Mouse (Mus musculus) liver, embryonic 14.5 days (tissue): ENCODE data around the gene Stau1. TPM values are rescaled to one million over a fixed set of nuclear protein-coding genes. Genes with fewer than 3 reads are reported as not detected.

Source experiments
- ATAC-seq: fragments of 200-750 bp; cut with Nextera tagmentation; 2 replicates; pipeline ENCODE4 v1.8.0; 2017; ENCODE audit warnings: moderate number of reproducible peaks, mild to moderate bottlenecking, moderate library complexity; ENCODE audit not compliant: insufficient read depth
- DNase-seq, 3 experiments: peaks; one replicate each; pipeline ENCODE4 v3.0.0-alpha.2; 2012 to 2013; ENCODE audit warnings: low read depth in 3 of 3, low spot score in 3 of 3
- H3K27ac ChIP-seq: fragments of 300-500 bp; sonication (generic); 2 replicates; pipeline ENCODE4 v1.5.1; 2014; ENCODE audit warnings: moderate library complexity, mild to moderate bottlenecking, control low read depth, inconsistent platforms
- H3K27me3 ChIP-seq: fragments of 300-500 bp; sonication (generic); 2 replicates; pipeline ENCODE4 v1.6.1; 2014; ENCODE audit warnings: mild to moderate bottlenecking, low read length, moderate library complexity; ENCODE audit not compliant: control insufficient read depth, insufficient read depth
- H3K36me3 ChIP-seq: fragments of 300-500 bp; sonication (generic); replicated peaks from 2 replicates; pipeline ENCODE4 v1.6.1; 2014; ENCODE audit warnings: low read depth; ENCODE audit not compliant: control insufficient read depth, insufficient read depth
- H3K4me1 ChIP-seq, 2 experiments: fragments of 200-500 bp in 1 of 2; fragments of 300-500 bp in 1 of 2; sonication (generic) in 1 of 2; replicated peaks; 2 replicates each; pipeline ENCODE4 v1.6.1; 2012 to 2014; ENCODE audit warnings: antibody characterized with exemption in 1 of 2, inconsistent platforms in 1 of 2, low read length in 1 of 2; ENCODE audit not compliant: control insufficient read depth in 2 of 2, insufficient read depth in 2 of 2
- H3K4me2 ChIP-seq: fragments of 300-500 bp; sonication (generic); 2 replicates; pipeline ENCODE4 v1.6.1; 2014; ENCODE audit warnings: low read depth, mild to moderate bottlenecking, control low read depth, moderate library complexity
- H3K4me3 ChIP-seq, 2 experiments: fragments of 200-500 bp in 1 of 2; fragments of 300-500 bp in 1 of 2; sonication (generic) in 1 of 2; 2 replicates each; pipeline ENCODE4 v1.5.1; 2012 to 2014; ENCODE audit warnings: low read depth in 2 of 2, low read length in 2 of 2, mild to moderate bottlenecking in 2 of 2, control low read depth in 1 of 2, inconsistent platforms in 1 of 2, moderate library complexity in 1 of 2; ENCODE audit not compliant: insufficient read depth in 1 of 2
- H3K9ac ChIP-seq: fragments of 300-500 bp; sonication (generic); replicated peaks from 2 replicates; pipeline ENCODE4 v1.6.1; 2014; ENCODE audit warnings: mild to moderate bottlenecking, control low read depth, moderate library complexity
- H3K9me3 ChIP-seq: fragments of 300-500 bp; sonication (generic); 2 replicates; pipeline ENCODE4 v1.6.1; 2016; ENCODE audit warnings: low read length, mixed read lengths; ENCODE audit not compliant: control insufficient read depth
- CTCF ChIP-seq: IDR thresholded peaks from 2 replicates; pipeline ENCODE4 v1.5.1; 2016; ENCODE audit warnings: antibody characterized with exemption, low read depth, control low read depth
- EP300 ChIP-seq: IDR thresholded peaks from 2 replicates; pipeline ENCODE4 v1.6.1; 2016; ENCODE audit warnings: antibody characterized with exemption, low read depth
- WGBS: fragments of 180-500 bp; shearing (Covaris S2); extraction: QIAGEN DNeasy Blood & Tissue Kit; methylation state at CpG from one replicate; pipeline ENCODE4 v1.1.7; 2014; ENCODE audit not compliant: insufficient replicate concordance; 5-methylcytosine and 5-hydroxymethylcytosine counted together
- polyA plus RNA-seq, 2 experiments: library from polyadenylated mRNA; depleted of rRNA in 1 of 2; stranded (reverse) in 1 of 2; unstranded in 1 of 2; fragments of >200 nt; fragmentation: Nextera tagmentation in 1 of 2; extraction: Ambion mirVana in 1 of 2; gene quantifications; 2 replicates each; pipeline versions ENCODE4 v1.2.1 to v1.2.3; 2012 to 2014

Stau1 gene
- polyA plus RNA-seq, 2 experiments = 11.4 to 15.6 TPM

GRCm38 (mm10) chr2:166900792-166901505, 95.2 kb downstream of the Stau1 start:
- DNase-seq = no peak
- H3K4me2 ChIP-seq = no peak overlapping the region
- H3K36me3 ChIP-seq = no peaks in the 10 kb centered on the region
- no peak overlapping the region for H3K4me3 ChIP-seq
- no peak overlapping the region for H3K9ac ChIP-seq
- WGBS = 80% methylated on average over 8 of the region's 8 CpGs
- TF ChIP-seq CTCF = no peak
- TF ChIP-seq EP300 = no peak
- no peaks in the 10 kb centered on the region for H3K9me3 ChIP-seq
- H3K27ac ChIP-seq = no peak overlapping the region
- no peaks in the 10 kb centered on the region for H3K27me3 ChIP-seq
- H3K4me1 ChIP-seq = peaks cover 5 to 7% of the 10 kb centered on the region in 2 experiments; a peak in 3 of 4 replicates
- ATAC-seq = no peak

GRCm38 (mm10) chr2:166899746-166900145, 96.4 kb downstream of the Stau1 start:
- no peak for TF ChIP-seq CTCF
- TF ChIP-seq EP300 = no peak
- Histone ChIP-seq H3K36me3 (no peaks in the 10 kb centered on the region), H3K9ac (no peak overlapping the region), H3K9me3 (no peaks in the 10 kb centered on the region), H3K27ac (no peak overlapping the region), H3K4me1 (peaks cover 0 to 2% of the 10 kb centered on the region in 2 experiments; a peak in 1 of 4 replicates), H3K4me3 (no peak overlapping the region), H3K27me3 (no peaks in the 10 kb centered on the region), H3K4me2 (no peak overlapping the region)
- DNase-seq (no peak), ATAC-seq (no peak)
- 58% methylated on average over 3 of the region's 3 CpGs for WGBS

DNA sequence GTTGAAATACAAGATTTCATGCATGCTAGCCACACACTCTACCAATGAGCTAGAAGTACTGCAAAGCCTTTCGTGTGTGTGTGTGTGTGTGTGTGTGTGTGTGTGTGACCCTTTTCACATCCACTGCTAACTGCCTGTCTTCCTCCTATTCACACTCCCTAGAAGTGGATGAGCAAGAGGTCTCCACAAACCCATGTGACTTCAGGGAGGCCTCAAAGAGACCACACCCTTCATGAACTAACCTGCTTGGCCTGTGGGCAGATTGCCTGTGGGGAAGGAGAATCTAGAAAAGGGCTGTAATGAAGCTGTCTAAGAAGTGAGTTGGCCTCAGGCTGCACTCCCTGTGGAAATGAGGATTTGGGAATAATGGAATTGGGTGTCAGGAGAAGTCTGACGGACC, 96.9 kb downstream of the Stau1 start:
- Histone ChIP-seq H3K27ac (no peak overlapping the region), H3K4me2 (no peak overlapping the region), H3K36me3 (no peaks in the 10 kb centered on the region), H3K9me3 (no peaks in the 10 kb centered on the region), H3K4me3 (no peak overlapping the region), H3K4me1 (peaks cover 0 to 2% of the 10 kb centered on the region in 2 experiments; a peak in 1 of 4 replicates), H3K27me3 (no peaks in the 10 kb centered on the region), H3K9ac (no peak overlapping the region)
- DNase-seq (no peak), ATAC-seq (no peak)
- 66% methylated on average over 2 of the region's 2 CpGs for WGBS
- no peak for TF ChIP-seq EP300
- TF ChIP-seq CTCF = no peak

Other genes starting within 250 kb of the Stau1 start
- 2.4 TPM in 2 replicates for gene Trp53rkb, start 203.8 kb downstream of the Stau1 start, polyA plus RNA-seq (2012; rRNA removed)
- 3.3 TPM in 2 replicates for gene Trp53rkb, start 203.8 kb downstream of the Stau1 start, polyA plus RNA-seq (2014; fragmentation: Nextera tagmentation; extraction: Ambion mirVana)
- gene Arfgef2, start 190.7 kb downstream of the Stau1 start, polyA plus RNA-seq (2012; rRNA removed) = 4.4 and 5.5 TPM in 2 replicates
- gene Arfgef2, start 190.7 kb downstream of the Stau1 start, polyA plus RNA-seq (2014; fragmentation: Nextera tagmentation; extraction: Ambion mirVana) = 4.8 and 5.3 TPM in 2 replicates
- gene Cse1l, start 90.3 kb downstream of the Stau1 start, polyA plus RNA-seq (2012; rRNA removed) = 25.2 and 33.9 TPM in 2 replicates
- gene Cse1l, start 90.3 kb downstream of the Stau1 start, polyA plus RNA-seq (2014; fragmentation: Nextera tagmentation; extraction: Ambion mirVana) = 63.9 and 68.7 TPM in 2 replicates
- 26.4 and 39.5 TPM in 2 replicates for gene Ddx27, start 18.9 kb upstream of the Stau1 start, polyA plus RNA-seq (2012; rRNA removed)
- 26.5 and 30.2 TPM in 2 replicates for gene Ddx27, start 18.9 kb upstream of the Stau1 start, polyA plus RNA-seq (2014; fragmentation: Nextera tagmentation; extraction: Ambion mirVana)
- gene Znfx1, start 66.7 kb upstream of the Stau1 start, polyA plus RNA-seq (2012; rRNA removed) = 7.7 and 7.8 TPM in 2 replicates
- 6.7 and 8.2 TPM in 2 replicates for gene Znfx1, start 66.7 kb upstream of the Stau1 start, polyA plus RNA-seq (2014; fragmentation: Nextera tagmentation; extraction: Ambion mirVana)
- 0.12 and 0.15 TPM in 2 replicates for gene Kcnb1, start 193.9 kb upstream of the Stau1 start, polyA plus RNA-seq (2012; rRNA removed)
- gene Kcnb1, start 193.9 kb upstream of the Stau1 start, polyA plus RNA-seq (2014; fragmentation: Nextera tagmentation; extraction: Ambion mirVana) = 0.03 and 0.08 TPM in 2 replicates
- 0.36 and 0.39 TPM in 2 replicates for gene Ptgis, start 244.3 kb upstream of the Stau1 start, polyA plus RNA-seq (2012; rRNA removed)
- gene Ptgis, start 244.3 kb upstream of the Stau1 start, polyA plus RNA-seq (2014; fragmentation: Nextera tagmentation; extraction: Ambion mirVana) = 0.33 and 0.46 TPM in 2 replicates